Mouse (Mus musculus) midbrain, postnatal 0 days (tissue): ENCODE measurements around the gene Pole4. TPM values are rescaled to one million over a fixed set of nuclear protein-coding genes. Genes with fewer than 3 reads are reported as not detected.
"Not testable (repeated sequence)": the region's sequence is repeated elsewhere in the genome, so short reads cannot be mapped to it uniquely, and the experiment has no call there.

ENCODE experiments used
- ATAC-seq: fragments of 200-750 bp; cut with Nextera tagmentation; 2 replicates; pipeline ENCODE4 v1.8.0; 2017; ENCODE audit warnings: moderate number of reproducible peaks, mild to moderate bottlenecking, moderate TSS enrichment, moderate library complexity; ENCODE audit not compliant: low FRiP score
- DNase-seq: peaks from one replicate; pipeline ENCODE4 v3.0.0-alpha.2; 2015; ENCODE audit warnings: low spot score
- H3K27ac ChIP-seq: fragments of 300-500 bp; sonication (generic); 2 replicates; pipeline ENCODE4 v1.5.1; 2014; ENCODE audit warnings: low read depth, mild to moderate bottlenecking, low read length, mixed read lengths
- H3K27me3 ChIP-seq: fragments of 300-500 bp; sonication (generic); 2 replicates; pipeline ENCODE4 v1.6.1; 2014; ENCODE audit warnings: low read length, control low read depth, mixed read lengths; ENCODE audit not compliant: insufficient read depth
- H3K36me3 ChIP-seq: fragments of 300-500 bp; sonication (generic); 2 replicates; pipeline ENCODE4 v1.6.1; 2014; ENCODE audit warnings: low read length, control low read depth, mixed read lengths; ENCODE audit not compliant: insufficient read depth
- H3K4me1 ChIP-seq: fragments of 300-500 bp; sonication (generic); 2 replicates; pipeline ENCODE4 v1.6.1; 2014; ENCODE audit warnings: mild to moderate bottlenecking, control low read depth, antibody characterized with exemption, low read length, mixed read lengths; ENCODE audit not compliant: insufficient read depth
- H3K4me2 ChIP-seq: fragments of 300-500 bp; sonication (generic); 2 replicates; pipeline ENCODE4 v1.6.1; 2014; ENCODE audit warnings: low read depth, mild to moderate bottlenecking, low read length, mixed read lengths; ENCODE audit not compliant: poor library complexity, severe bottlenecking
- H3K4me3 ChIP-seq: fragments of 300-500 bp; sonication (generic); 2 replicates; pipeline ENCODE4 v1.5.1; 2014; ENCODE audit warnings: low read depth, mild to moderate bottlenecking, low read length, moderate library complexity
- H3K9ac ChIP-seq: fragments of 300-500 bp; sonication (generic); replicated peaks from 2 replicates; pipeline ENCODE4 v1.6.1; 2014; ENCODE audit warnings: mild to moderate bottlenecking, low read length, moderate library complexity, mixed read lengths; ENCODE audit not compliant: poor library complexity, severe bottlenecking
- H3K9me3 ChIP-seq: fragments of 300-500 bp; sonication (generic); 2 replicates; pipeline ENCODE4 v1.6.1; 2016; ENCODE audit warnings: low read length, control low read depth
- CTCF ChIP-seq: IDR thresholded peaks from 2 replicates; pipeline ENCODE4 v1.5.1; 2016; ENCODE audit warnings: antibody characterized with exemption, mild to moderate bottlenecking
- WGBS: fragments of 180-500 bp; shearing (Covaris S2); extraction: QIAGEN DNeasy Blood & Tissue Kit; methylation state at CpG from one replicate; pipeline ENCODE4 v1.1.7; 2014; 5-methylcytosine and 5-hydroxymethylcytosine counted together
- polyA plus RNA-seq: library from polyadenylated mRNA; unstranded; fragments of >200 nt; fragmentation: Nextera tagmentation; extraction: Ambion mirVana; gene quantifications from 2 replicates; pipeline ENCODE4 v1.2.1, GENCODE M21; 2015
- total RNA-seq: library from RNA; depleted of rRNA; stranded (reverse); fragments of >200 nt; gene quantifications from 2 replicates; pipeline ENCODE4 v1.2.3, GENCODE M21; 2014

Pole4 gene
- total and polyA plus RNA-seq, 2 experiments from 2014 or later, result 68.2 to 134 TPM

GRCm38 (mm10) chr6:82677629-82678028 lies 27.5 kb downstream of the Pole4 start:
- WGBS, result 78% methylated on average over 3 of the region's 3 CpGs
- peak; percentile 61 for TF ChIP-seq CTCF
- not testable (repeated sequence) for H3K4me1 ChIP-seq, H3K27ac ChIP-seq, ATAC-seq, H3K27me3 ChIP-seq, H3K4me3 ChIP-seq, H3K9me3 ChIP-seq, H3K36me3 ChIP-seq, H3K4me2 ChIP-seq, H3K9ac ChIP-seq
- peak; percentile 32 for DNase-seq

- no peaks in the 10 kb centered on the region for H3K9me3 ChIP-seq
- no peak for ATAC-seq
- no peaks in the 10 kb centered on the region for H3K27me3 ChIP-seq
- no peak overlapping the region for H3K27ac ChIP-seq
- no peaks in the 10 kb centered on the region for H3K36me3 ChIP-seq
- DNase-seq, result no peak
- no peak for TF ChIP-seq CTCF
- H3K4me1 ChIP-seq, result no peaks in the 10 kb centered on the region
- H3K4me2 ChIP-seq, result no peak overlapping the region
- no peak overlapping the region for H3K9ac ChIP-seq
- H3K4me3 ChIP-seq, result no peak overlapping the region
These were observed 38.7 kb downstream of the Pole4 start for GRCm38 (mm10) chr6:82666480-82666879.

GRCm38 (mm10) chr6:82653169-82653525 lies 52.0 kb downstream of the Pole4 start:
- H3K9ac ChIP-seq, result peak overlapping the region; percentile 76
- H3K27ac ChIP-seq, result peak overlapping the region; percentile 90
- WGBS, result 37% methylated on average over 11 of the region's 11 CpGs
- H3K4me3 ChIP-seq, result peak overlapping the region; percentile 78
- H3K9me3 ChIP-seq, result no peaks in the 10 kb centered on the region
- H3K27me3 ChIP-seq, result no peaks in the 10 kb centered on the region
- H3K36me3 ChIP-seq, result no peaks in the 10 kb centered on the region
- DNase-seq (no peak), ATAC-seq (no peak)
- no peaks in the 10 kb centered on the region for H3K4me1 ChIP-seq
- no peak for TF ChIP-seq CTCF
- H3K4me2 ChIP-seq, result peak overlapping the region; percentile 76

GRCm38 (mm10) chr6:82652521-82653168 lies 52.5 kb downstream of the Pole4 start:
- Histone ChIP-seq H3K27me3 (no peaks in the 10 kb centered on the region), H3K27ac (peak overlapping the region; percentile 90), H3K36me3 (no peaks in the 10 kb centered on the region), H3K9ac (peak overlapping the region; percentile 76), H3K4me3 (peak overlapping the region; percentile 78), H3K4me2 (peak overlapping the region; percentile 76), H3K9me3 (no peaks in the 10 kb centered on the region), H3K4me1 (no peaks in the 10 kb centered on the region)
- WGBS, result under 1% methylated on average over 62 of the region's 67 CpGs
- TF ChIP-seq CTCF, result peak; percentile 38
- ATAC-seq, result peak; percentile 97
- peak; percentile 93 for DNase-seq

- WGBS, result 46% methylated on average over 2 of the region's 2 CpGs
- no peak for TF ChIP-seq CTCF
- Histone ChIP-seq H3K9ac (no peak overlapping the region), H3K36me3 (no peaks in the 10 kb centered on the region), H3K27me3 (no peaks in the 10 kb centered on the region), H3K9me3 (no peaks in the 10 kb centered on the region), H3K4me1 (no peaks in the 10 kb centered on the region), H3K4me3 (no peak overlapping the region), H3K4me2 (no peak overlapping the region), H3K27ac (no peak overlapping the region)
- ATAC-seq (no peak), DNase-seq (no peak)
These were observed 56.1 kb downstream of the Pole4 start for GRCm38 (mm10) chr6:82649096-82649495.

GRCm38 (mm10) chr6:82647940-82648655 lies 57.1 kb downstream of the Pole4 start:
- no peak; the same call in 1 of the 2 replicates for TF ChIP-seq CTCF
- Histone ChIP-seq H3K4me3 (no peak overlapping the region), H3K9ac (no peak overlapping the region), H3K4me1 (no peaks in the 10 kb centered on the region), H3K27ac (no peak overlapping the region), H3K36me3 (no peaks in the 10 kb centered on the region), H3K27me3 (no peaks in the 10 kb centered on the region), H3K4me2 (no peak overlapping the region), H3K9me3 (no peaks in the 10 kb centered on the region)
- DNase-seq (no peak), ATAC-seq (no peak)
- WGBS, result 100% methylated on average over 1 of the region's 1 CpGs
